Mouse (Mus musculus): ENCODE data around the gene Khdrbs1. TPM values are rescaled to one million over a fixed set of nuclear protein-coding genes. Genes with fewer than 3 reads are reported as not detected.
"Not testable (repeated sequence)": the region's sequence is repeated elsewhere in the genome, so short reads cannot be mapped to it uniquely, and the experiment has no call there.

Gene Khdrbs1
- polyA plus RNA-seq, 1 experiment from 2014 or later, result 42.9 TPM

- Histone ChIP-seq H3K27ac (ENCODE audit: low read length) (no peak overlapping the region), H3K4me1 (ENCODE audit: insufficient read depth, low read depth, low read length) (no peaks in the 10 kb centered on the region), H3K9me3 (ENCODE audit: low read length) (no peaks in the 10 kb centered on the region), H3K27me3 (replicated peaks; ENCODE audit: insufficient read depth, low read length) (no peaks in the 10 kb centered on the region), H3K9ac (replicated peaks; ENCODE audit: low read depth) (no peak overlapping the region), H3K4me3 (ENCODE audit: low read depth, low read length) (no peak overlapping the region), H3K36me3 (ENCODE audit: insufficient read depth, low read length) (no peaks in the 10 kb centered on the region), H3K4me2 (replicated peaks; ENCODE audit: low read depth, low read length) (no peak overlapping the region)
- WGBS, result 77% methylated on average over 5 of the region's 5 CpGs
- no peak for ATAC-seq
- no peak for TF ChIP-seq EP300 (IDR thresholded peaks at IDR 0.05)
- TF ChIP-seq CTCF (IDR thresholded peaks at IDR 0.05), result no peak
- no peak for DNase-seq (ENCODE audit: low spot score)
These were observed 41.4 kb upstream of the Khdrbs1 start for GRCm38 (mm10) chr4:129783506-129783905.

GRCm38 (mm10) chr4:129782857-129783331 lies 40.8 kb upstream of the Khdrbs1 start:
- no peaks in the 10 kb centered on the region for H3K36me3 ChIP-seq (ENCODE audit: insufficient read depth, low read length)
- no peaks in the 10 kb centered on the region for H3K27me3 ChIP-seq (replicated peaks; ENCODE audit: insufficient read depth, low read length)
- H3K27ac ChIP-seq (ENCODE audit: low read length), result no peak overlapping the region
- DNase-seq (ENCODE audit: low spot score), result peak; percentile 41
- no peak overlapping the region for H3K4me2 ChIP-seq (replicated peaks; ENCODE audit: low read depth, low read length)
- 42% methylated on average over 3 of the region's 3 CpGs for WGBS
- H3K9me3 ChIP-seq (ENCODE audit: low read length), result no peaks in the 10 kb centered on the region
- peak; percentile 72 for ATAC-seq
- no peak overlapping the region for H3K4me3 ChIP-seq (ENCODE audit: low read depth, low read length)
- no peak overlapping the region for H3K9ac ChIP-seq (replicated peaks; ENCODE audit: low read depth)
- H3K4me1 ChIP-seq (ENCODE audit: insufficient read depth, low read depth, low read length), result no peaks in the 10 kb centered on the region
- no peak for TF ChIP-seq EP300 (IDR thresholded peaks at IDR 0.05)
- TF ChIP-seq CTCF (IDR thresholded peaks at IDR 0.05), result no peak

DNA sequence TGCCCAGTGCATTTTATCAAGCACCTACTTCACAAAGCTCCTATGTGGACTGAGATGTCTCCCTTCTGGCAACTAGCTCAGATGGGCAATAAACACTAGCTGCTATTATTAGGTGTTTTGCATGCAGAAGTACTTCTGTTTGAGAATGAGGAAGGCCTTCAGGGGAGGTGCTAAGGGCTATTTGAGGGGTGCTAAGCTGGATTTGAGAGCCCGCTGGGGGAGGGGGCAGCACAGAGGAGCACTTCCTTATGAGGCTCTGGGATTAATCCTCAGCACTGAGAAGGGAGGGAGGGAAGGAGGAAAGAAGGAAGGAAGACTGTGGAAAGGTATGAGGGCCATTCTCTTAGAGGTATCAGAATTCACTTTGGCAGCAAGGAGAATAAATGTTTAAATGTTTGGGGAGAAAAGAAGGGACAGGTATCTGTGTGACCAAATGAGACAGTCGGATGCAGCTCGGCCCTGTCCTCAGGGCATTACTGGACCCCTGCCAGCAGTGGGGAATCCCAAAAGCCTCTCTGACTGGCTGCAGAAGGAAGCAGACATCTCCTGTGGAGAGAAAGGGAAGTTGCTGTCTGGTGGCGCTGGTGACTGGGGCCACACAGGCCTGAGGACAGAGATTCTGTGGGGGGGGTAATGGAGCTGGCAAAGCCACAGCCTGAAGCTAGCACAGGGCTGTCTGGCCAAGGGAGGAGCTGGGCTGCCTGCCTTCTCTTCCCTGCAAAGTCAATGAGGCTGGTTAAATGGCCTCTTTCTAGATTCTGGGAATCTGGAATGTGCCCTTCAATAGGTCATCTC lies 40.0 kb upstream of the Khdrbs1 start:
- WGBS, result 34% methylated on average over 4 of the region's 4 CpGs
- no peak overlapping the region for H3K27ac ChIP-seq (ENCODE audit: low read length)
- no peak overlapping the region for H3K9ac ChIP-seq (replicated peaks; ENCODE audit: low read depth)
- TF ChIP-seq CTCF (IDR thresholded peaks at IDR 0.05) (no peak), EP300 (IDR thresholded peaks at IDR 0.05) (no peak)
- no peaks in the 10 kb centered on the region for H3K9me3 ChIP-seq (ENCODE audit: low read length)
- no peaks in the 10 kb centered on the region for H3K36me3 ChIP-seq (ENCODE audit: insufficient read depth, low read length)
- ATAC-seq (peak; percentile 81), DNase-seq (ENCODE audit: low spot score) (peak; percentile 62)
- no peak overlapping the region for H3K4me3 ChIP-seq (ENCODE audit: low read depth, low read length)
- no peak overlapping the region for H3K4me2 ChIP-seq (replicated peaks; ENCODE audit: low read depth, low read length)
- H3K27me3 ChIP-seq (replicated peaks; ENCODE audit: insufficient read depth, low read length), result no peaks in the 10 kb centered on the region
- no peaks in the 10 kb centered on the region for H3K4me1 ChIP-seq (ENCODE audit: insufficient read depth, low read depth, low read length)

DNA sequence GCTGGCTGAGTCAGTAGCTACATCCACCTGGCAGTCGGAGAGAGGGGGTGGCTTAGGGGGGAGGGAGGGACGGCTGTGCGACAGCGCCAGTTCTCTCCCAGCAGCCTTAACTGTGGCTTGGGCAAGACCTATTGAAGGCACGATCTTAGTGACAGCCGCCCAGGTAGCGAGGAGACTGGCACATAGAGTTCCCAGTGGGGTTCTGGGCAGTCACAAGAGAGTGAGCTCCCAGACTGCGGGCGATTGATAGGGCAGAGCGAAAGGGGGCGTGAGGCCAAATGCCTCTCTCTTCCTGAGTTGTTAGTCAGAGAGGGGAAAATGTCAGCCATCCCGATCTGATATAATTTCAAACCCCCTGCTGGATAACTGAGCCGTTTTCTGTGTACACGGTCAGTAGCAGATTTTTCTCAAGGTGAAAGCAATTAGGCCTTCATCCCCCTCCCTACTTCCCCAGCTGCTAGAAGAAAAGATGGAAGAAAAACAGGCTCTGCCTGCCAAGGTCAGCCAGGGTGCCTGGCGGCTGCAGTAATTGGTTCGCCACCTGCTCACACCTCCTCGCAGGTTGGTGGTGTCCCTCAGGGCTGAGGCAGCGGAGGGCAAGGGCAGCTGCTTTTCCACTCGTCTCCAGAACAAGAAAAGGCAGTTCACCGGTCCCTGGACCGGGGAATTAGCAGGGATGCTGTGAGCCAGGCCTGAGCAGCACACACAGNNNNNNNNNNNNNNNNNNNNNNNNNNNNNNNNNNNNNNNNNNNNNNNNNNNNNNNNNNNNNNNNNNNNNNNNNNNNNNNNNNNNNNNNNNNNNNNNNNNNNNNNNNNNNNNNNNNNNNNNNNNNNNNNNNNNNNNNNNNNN lies 29.8 kb upstream of the Khdrbs1 start:
- ATAC-seq (peak; percentile 65), DNase-seq (ENCODE audit: low spot score) (peak; percentile 51)
- Histone ChIP-seq H3K4me2 (replicated peaks; ENCODE audit: low read depth, low read length) (peak overlapping the region; percentile 33; the same call in 1 of the 2 replicates), H3K9me3 (ENCODE audit: low read length) (no peaks in the 10 kb centered on the region), H3K4me3 (ENCODE audit: low read depth, low read length) (no peak overlapping the region), H3K4me1 (ENCODE audit: insufficient read depth, low read depth, low read length) (no peaks in the 10 kb centered on the region), H3K27me3 (replicated peaks; ENCODE audit: insufficient read depth, low read length) (no peaks in the 10 kb centered on the region), H3K36me3 (ENCODE audit: insufficient read depth, low read length) (no peaks in the 10 kb centered on the region), H3K9ac (replicated peaks; ENCODE audit: low read depth) (no peak overlapping the region), H3K27ac (ENCODE audit: low read length) (no peak overlapping the region)
- WGBS, result 9% methylated on average over 21 of the region's 21 CpGs
- TF ChIP-seq CTCF (IDR thresholded peaks at IDR 0.05), result no peak
- no peak for TF ChIP-seq EP300 (IDR thresholded peaks at IDR 0.05)

DNA sequence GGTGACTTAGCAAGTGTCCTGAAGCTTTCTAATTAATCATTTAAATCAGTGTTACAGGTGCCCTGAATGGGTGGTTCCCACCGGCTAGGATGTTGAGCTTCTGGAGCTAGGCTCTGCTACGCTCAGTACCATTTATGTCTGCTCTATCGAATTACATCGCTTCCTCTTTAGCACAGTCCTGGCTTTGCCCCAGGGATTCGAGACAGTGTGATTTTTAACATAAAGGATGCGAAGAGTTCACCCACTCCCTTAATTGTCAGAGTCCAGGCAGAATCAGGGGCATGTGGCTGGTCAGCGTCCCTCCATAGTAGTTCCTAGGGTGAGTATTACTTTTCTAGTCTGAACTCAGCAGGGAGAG lies 29.2 kb upstream of the Khdrbs1 start:
- Histone ChIP-seq H3K36me3 (ENCODE audit: insufficient read depth, low read length) (no peaks in the 10 kb centered on the region), H3K4me3 (ENCODE audit: low read depth, low read length) (no peak overlapping the region), H3K4me2 (replicated peaks; ENCODE audit: low read depth, low read length) (peak overlapping the region; percentile 33; the same call in 1 of the 2 replicates), H3K9me3 (ENCODE audit: low read length) (no peaks in the 10 kb centered on the region), H3K27ac (ENCODE audit: low read length) (no peak overlapping the region), H3K9ac (replicated peaks; ENCODE audit: low read depth) (no peak overlapping the region), H3K27me3 (replicated peaks; ENCODE audit: insufficient read depth, low read length) (no peaks in the 10 kb centered on the region), H3K4me1 (ENCODE audit: insufficient read depth, low read depth, low read length) (no peaks in the 10 kb centered on the region)
- 23% methylated on average over 7 of the region's 7 CpGs for WGBS
- no peak for ATAC-seq
- no peak for DNase-seq (ENCODE audit: low spot score)
- TF ChIP-seq CTCF (IDR thresholded peaks at IDR 0.05) (no peak), EP300 (IDR thresholded peaks at IDR 0.05) (no peak)

- no peak overlapping the region for H3K4me2 ChIP-seq (replicated peaks; ENCODE audit: low read depth, low read length)
- no peaks in the 10 kb centered on the region for H3K4me1 ChIP-seq (ENCODE audit: insufficient read depth, low read depth, low read length)
- ATAC-seq (no peak), DNase-seq (ENCODE audit: low spot score) (no peak)
- no peaks in the 10 kb centered on the region for H3K27me3 ChIP-seq (replicated peaks; ENCODE audit: insufficient read depth, low read length)
- TF ChIP-seq CTCF (IDR thresholded peaks at IDR 0.05) (no peak), EP300 (IDR thresholded peaks at IDR 0.05) (no peak)
- WGBS, result 47% methylated on average over 6 of the region's 6 CpGs
- no peaks in the 10 kb centered on the region for H3K36me3 ChIP-seq (ENCODE audit: insufficient read depth, low read length)
- no peak overlapping the region for H3K4me3 ChIP-seq (ENCODE audit: low read depth, low read length)
- no peaks in the 10 kb centered on the region for H3K9me3 ChIP-seq (ENCODE audit: low read length)
- H3K9ac ChIP-seq (replicated peaks; ENCODE audit: low read depth), result no peak overlapping the region
- H3K27ac ChIP-seq (ENCODE audit: low read length), result no peak overlapping the region
These were observed 28.5 kb upstream of the Khdrbs1 start for GRCm38 (mm10) chr4:129770600-129770999.

- H3K27me3 ChIP-seq (replicated peaks; ENCODE audit: insufficient read depth, low read length); H3K9ac ChIP-seq (replicated peaks; ENCODE audit: low read depth); ATAC-seq; H3K4me1 ChIP-seq (ENCODE audit: insufficient read depth, low read depth, low read length); H3K27ac ChIP-seq (ENCODE audit: low read length); H3K9me3 ChIP-seq (ENCODE audit: low read length); H3K4me2 ChIP-seq (replicated peaks; ENCODE audit: low read depth, low read length); H3K4me3 ChIP-seq (ENCODE audit: low read depth, low read length); H3K36me3 ChIP-seq (ENCODE audit: insufficient read depth, low read length); DNase-seq (ENCODE audit: low spot score): not testable (repeated sequence)
- WGBS, result 69% methylated on average over 3 of the region's 3 CpGs
These were observed 26.6 kb upstream of the Khdrbs1 start for GRCm38 (mm10) chr4:129768742-129769141.

Measured in lung, postnatal 0 days (tissue).